Mouse (Mus musculus) heart, embryonic 16.5 days (tissue): ENCODE data around the gene Tex38. TPM values are rescaled to one million over a fixed set of nuclear protein-coding genes. Genes with fewer than 3 reads are reported as not detected.

Experiments used
- ATAC-seq: fragments of 200-750 bp; cut with Nextera tagmentation; replicated peaks from 2 replicates; pipeline ENCODE4 v1.8.0; 2017; ENCODE audit warnings: moderate number of reproducible peaks; ENCODE audit not compliant: insufficient read depth, low FRiP score; ENCODE audit errors: extremely low read depth
- H3K27ac ChIP-seq: fragments of 300-500 bp; sonication (generic); 2 replicates; pipeline ENCODE4 v1.5.1; 2014; ENCODE audit warnings: mild to moderate bottlenecking, low read length, control low read depth, moderate library complexity
- H3K27me3 ChIP-seq: fragments of 300-500 bp; sonication (generic); 2 replicates; pipeline ENCODE4 v1.6.1; 2014; ENCODE audit warnings: low read length, mixed read lengths; ENCODE audit not compliant: control insufficient read depth, insufficient read depth
- H3K36me3 ChIP-seq: fragments of 300-500 bp; sonication (generic); 2 replicates; pipeline ENCODE4 v1.6.1; 2014; ENCODE audit not compliant: control insufficient read depth, insufficient read depth
- H3K4me1 ChIP-seq: fragments of 300-500 bp; sonication (generic); 2 replicates; pipeline ENCODE4 v1.6.1; 2014; ENCODE audit warnings: low read length, mixed read lengths; ENCODE audit not compliant: control insufficient read depth, insufficient read depth
- H3K4me2 ChIP-seq: fragments of 300-500 bp; sonication (generic); 2 replicates; pipeline ENCODE4 v1.6.1; 2014; ENCODE audit warnings: low read depth, mild to moderate bottlenecking, control low read depth, low read length
- H3K4me3 ChIP-seq: fragments of 300-500 bp; sonication (generic); 2 replicates; pipeline ENCODE4 v1.5.1; 2014; ENCODE audit warnings: mild to moderate bottlenecking, control low read depth, low read length
- H3K9ac ChIP-seq: fragments of 300-500 bp; sonication (generic); 2 replicates; pipeline ENCODE4 v1.6.1; 2014; ENCODE audit warnings: low read length, control low read depth
- H3K9me3 ChIP-seq: fragments of 300-500 bp; sonication (generic); replicated peaks from 2 replicates; pipeline ENCODE4 v1.6.1; 2016; ENCODE audit warnings: low read length; ENCODE audit not compliant: control insufficient read depth
- WGBS: fragments of 180-500 bp; shearing (Covaris S2); extraction: QIAGEN DNeasy Blood & Tissue Kit; methylation state at CpG from one replicate; pipeline ENCODE4 v1.1.7; 2014; 5-methylcytosine and 5-hydroxymethylcytosine counted together
- polyA plus RNA-seq: library from polyadenylated mRNA; unstranded; fragments of >200 nt; fragmentation: Nextera tagmentation; extraction: Ambion mirVana; gene quantifications from 2 replicates; pipeline ENCODE4 v1.2.1, GENCODE M21; 2015

Tex38 gene
- polyA plus RNA-seq, 1 experiment from 2014 or later, result not detected

DNA sequence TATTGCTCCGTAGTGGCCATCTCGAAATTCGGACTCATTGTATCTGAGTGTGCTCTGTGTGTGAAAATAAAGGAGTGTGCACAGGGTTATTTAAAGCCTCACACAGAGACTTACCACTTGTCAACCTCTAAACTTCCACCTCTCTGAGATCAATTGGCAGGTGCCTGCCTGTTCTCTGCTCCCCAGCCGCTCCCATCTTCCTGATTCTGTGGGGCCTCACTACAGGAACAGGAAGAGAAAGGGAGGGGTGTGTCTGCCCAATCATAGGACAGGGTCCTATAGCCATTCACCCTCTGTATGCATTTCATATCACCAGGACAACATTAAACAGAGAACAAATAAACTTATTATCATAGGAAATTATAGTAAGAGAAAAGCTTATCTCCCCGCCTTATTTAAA is 47.1 kb downstream of the Tex38 start:
- 64% methylated on average over 5 of the region's 5 CpGs for WGBS
- Histone ChIP-seq H3K9ac (no peak overlapping the region), H3K36me3 (no peaks in the 10 kb centered on the region), H3K27ac (no peak overlapping the region), H3K9me3 (no peaks in the 10 kb centered on the region), H3K27me3 (peaks cover 4% of the 10 kb centered on the region; the same call in 1 of the 2 replicates), H3K4me3 (no peak overlapping the region), H3K4me2 (no peak overlapping the region), H3K4me1 (peaks cover 8% of the 10 kb centered on the region)
- no peak for ATAC-seq

DNA sequence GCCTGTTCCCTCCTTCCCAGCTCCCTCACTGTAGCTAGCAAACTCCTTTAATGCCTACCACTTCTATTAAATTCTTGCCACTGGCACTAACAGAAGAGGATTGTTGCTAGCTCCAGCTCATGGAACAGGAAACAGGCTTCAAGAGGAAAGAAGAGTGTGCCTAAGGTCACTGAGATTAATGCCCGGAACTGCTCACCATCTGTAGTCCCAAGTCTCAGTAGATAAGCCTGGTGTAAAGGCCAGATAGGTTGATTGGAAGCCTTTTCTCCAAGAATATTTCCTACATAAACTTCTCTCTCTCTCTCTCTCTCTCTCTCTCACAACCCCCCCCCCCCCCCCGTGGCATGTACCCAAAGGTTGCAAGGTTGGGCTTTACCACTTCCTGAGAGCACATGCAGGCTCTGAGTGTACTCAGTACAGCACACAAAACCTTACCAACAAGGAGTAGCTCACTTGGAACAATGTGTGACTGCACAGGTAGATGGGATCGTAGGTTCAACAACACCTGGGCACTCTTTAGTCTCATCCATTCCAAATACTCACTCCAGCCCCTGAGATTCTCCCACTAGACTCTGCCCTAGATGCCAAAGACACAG is 48.5 kb downstream of the Tex38 start:
- Histone ChIP-seq H3K4me2 (no peak overlapping the region), H3K9ac (no peak overlapping the region), H3K9me3 (no peaks in the 10 kb centered on the region), H3K27me3 (peaks cover 4% of the 10 kb centered on the region; the same call in 1 of the 2 replicates), H3K36me3 (no peaks in the 10 kb centered on the region), H3K4me3 (no peak overlapping the region), H3K4me1 (peaks cover 2% of the 10 kb centered on the region; the same call in 1 of the 2 replicates), H3K27ac (no peak overlapping the region)
- ATAC-seq, result no peak
- WGBS, result 44% methylated on average over 3 of the region's 3 CpGs

DNA sequence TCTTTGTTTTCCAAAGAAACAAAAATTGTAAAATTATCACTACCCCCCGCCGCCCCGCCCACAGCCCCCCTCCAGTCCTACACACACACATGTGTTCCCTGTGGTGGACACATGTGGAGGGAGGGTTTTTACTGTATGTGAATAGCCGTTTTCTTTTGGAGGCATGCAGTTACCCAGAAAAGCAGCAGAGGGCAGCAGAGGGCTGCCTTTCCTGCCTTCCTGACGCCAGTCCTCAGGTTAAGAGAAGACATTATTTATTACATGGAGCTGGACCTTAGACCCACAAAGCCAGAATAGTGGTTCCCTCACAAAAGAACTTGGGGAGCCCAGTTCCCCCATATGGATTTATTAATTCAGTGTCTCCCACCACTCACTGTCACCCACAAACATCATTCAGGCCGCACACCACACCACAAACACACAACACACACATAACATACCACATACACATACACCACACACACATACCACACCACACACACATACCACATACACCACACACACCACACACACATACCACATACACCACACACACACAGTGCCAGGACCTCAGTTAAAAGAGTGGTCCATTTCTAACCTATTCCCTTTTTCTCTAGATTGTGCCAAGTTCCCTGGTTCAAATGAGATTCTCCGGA is 49.1 kb downstream of the Tex38 start:
- ATAC-seq, result peak; percentile 63

More for the DNA sequence above, 49.1 kb downstream of the Tex38 start:
- H3K4me1 ChIP-seq, result peaks cover 2% of the 10 kb centered on the region; the same call in 1 of the 2 replicates
- WGBS, result 17% methylated on average over 7 of the region's 7 CpGs
- no peak overlapping the region for H3K4me3 ChIP-seq
- peaks cover 4% of the 10 kb centered on the region; the same call in 1 of the 2 replicates for H3K27me3 ChIP-seq
- no peaks in the 10 kb centered on the region for H3K9me3 ChIP-seq
- H3K27ac ChIP-seq, result no peak overlapping the region
- H3K9ac ChIP-seq, result no peak overlapping the region
- no peak overlapping the region for H3K4me2 ChIP-seq
- H3K36me3 ChIP-seq, result no peaks in the 10 kb centered on the region

Other genes starting within 250 kb of the Tex38 start
- not detected in 2 replicates for gene Cyp4a31, start 217.4 kb downstream of the Tex38 start, polyA plus RNA-seq
- gene Cyp4a32, start 180.0 kb downstream of the Tex38 start, polyA plus RNA-seq, result not detected in 2 replicates
- gene Cyp4b1, start 133.3 kb downstream of the Tex38 start, polyA plus RNA-seq, result 4.0 and 6.4 TPM in 2 replicates
- gene Efcab14, start 43.3 kb downstream of the Tex38 start, polyA plus RNA-seq, result 23.6 and 25.1 TPM in 2 replicates
- 65.5 and 69.9 TPM in 2 replicates for gene Atpaf1, start 3.8 kb upstream of the Tex38 start, polyA plus RNA-seq
- gene Mob3c, start 47.1 kb upstream of the Tex38 start, polyA plus RNA-seq, result 9.2 and 12.4 TPM in 2 replicates
- 22.7 and 24.7 TPM in 2 replicates for gene Mknk1, start 58.2 kb upstream of the Tex38 start, polyA plus RNA-seq
- not detected in 2 replicates for gene Kncn, start 103.4 kb upstream of the Tex38 start, polyA plus RNA-seq
- not detected in 2 replicates for gene 6430628N08Rik, start 109.6 kb upstream of the Tex38 start, polyA plus RNA-seq
- 0.06 TPM in 1 of 2 replicates, not detected in the other for gene Dmbx1, start 158.9 kb upstream of the Tex38 start, polyA plus RNA-seq
- 2.1 and 2.7 TPM in 2 replicates for gene Faah, start 236.9 kb upstream of the Tex38 start, polyA plus RNA-seq